Mouse (Mus musculus): ENCODE measurements around the gene Pax3.

Pax3 gene

GRCm38 (mm10) chr1:78196751-78197311, at the start of gene Pax3:
Pax3 (minus strand) TSS chr1:78197134.
- DNase-seq (ENCODE audit: low spot score) = no peak

- no peak for DNase-seq (ENCODE audit: low spot score)
Observed at GRCm38 (mm10) chr1:78234306-78234705, 37.4 kb upstream of the Pax3 start.

- no peak for DNase-seq (ENCODE audit: low spot score)
Observed at GRCm38 (mm10) chr1:78231901-78232546, 35.1 kb upstream of the Pax3 start.

DNA sequence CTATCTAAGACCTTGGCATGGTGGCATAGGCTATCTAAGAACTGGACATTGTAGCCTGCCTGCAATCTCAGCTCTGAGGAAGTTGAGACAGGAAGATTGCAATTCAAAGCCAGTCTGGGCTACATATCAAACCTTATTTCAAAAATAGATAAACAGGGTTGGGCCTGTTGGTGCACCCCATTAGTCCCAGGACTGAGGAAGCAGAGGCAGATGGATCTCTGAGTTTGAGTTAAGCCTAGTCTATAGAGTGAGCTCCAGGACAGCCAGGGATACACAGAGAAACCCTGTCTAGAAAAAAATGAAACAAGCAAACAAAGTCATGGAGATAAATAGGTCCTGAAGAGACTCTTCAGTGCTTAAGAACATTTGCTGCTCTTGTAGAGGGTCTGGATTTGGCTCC, 32.9 kb upstream of the Pax3 start:
- DNase-seq (ENCODE audit: low spot score) = no peak

GRCm38 (mm10) chr1:78228771-78229170, 31.8 kb upstream of the Pax3 start:
- DNase-seq (ENCODE audit: low spot score) = peak; percentile 15

GRCm38 (mm10) chr1:78218057-78218780, 21.3 kb upstream of the Pax3 start:
- no peak for DNase-seq (ENCODE audit: low spot score)

GRCm38 (mm10) chr1:78217151-78218034, 20.5 kb upstream of the Pax3 start:
- DNase-seq (ENCODE audit: low spot score) = no peak

GRCm38 (mm10) chr1:78216509-78217141, 19.7 kb upstream of the Pax3 start:
- DNase-seq (ENCODE audit: low spot score) = no peak

GRCm38 (mm10) chr1:78215749-78216508, 19.0 kb upstream of the Pax3 start:
- DNase-seq (ENCODE audit: low spot score) = no peak

DNA sequence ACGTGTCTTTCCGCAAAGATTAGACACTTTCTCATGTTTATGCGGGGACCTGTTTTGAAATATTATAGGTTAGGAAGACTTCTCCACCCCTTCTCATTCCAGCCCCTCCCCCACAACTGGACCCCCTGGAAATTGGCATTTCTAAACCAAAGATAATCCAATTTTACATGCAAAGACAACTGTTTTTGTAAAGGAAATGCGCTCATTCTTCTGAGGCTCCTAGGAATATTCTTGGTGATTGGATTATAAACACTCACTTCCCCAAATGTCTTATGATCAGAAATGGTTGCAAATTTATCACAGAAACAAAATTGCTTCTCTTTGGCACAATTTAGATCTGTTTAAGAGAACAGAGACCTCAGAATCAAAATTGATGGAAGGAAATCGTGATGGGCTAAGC, 14.1 kb upstream of the Pax3 start:
- no peak for DNase-seq (ENCODE audit: low spot score)

DNA sequence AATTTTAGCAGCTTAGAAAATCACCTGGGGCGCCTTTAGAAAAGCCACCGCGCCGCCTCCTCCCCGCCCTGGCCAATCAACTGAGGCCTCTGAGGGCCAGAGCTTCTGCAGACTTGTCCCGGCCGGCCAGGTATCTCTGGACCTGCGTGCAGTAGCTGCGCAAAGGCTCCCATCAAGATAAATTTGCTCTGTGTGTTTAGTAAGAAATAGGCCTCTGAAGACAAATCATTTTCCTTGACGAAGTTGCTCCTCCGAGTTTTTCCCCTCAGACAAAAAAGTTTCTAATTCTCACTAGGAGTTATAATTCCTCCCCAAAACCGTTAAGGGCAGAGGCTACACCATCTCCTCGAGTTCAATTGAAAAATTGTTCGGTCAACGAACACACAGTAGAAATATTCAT, 13.6 kb upstream of the Pax3 start:
- DNase-seq (ENCODE audit: low spot score) = no peak

GRCm38 (mm10) chr1:78208281-78208814, 11.4 kb upstream of the Pax3 start:
- no peak for DNase-seq (ENCODE audit: low spot score)

- DNase-seq (ENCODE audit: low spot score) = no peak
Observed at GRCm38 (mm10) chr1:78204341-78204740, 7.4 kb upstream of the Pax3 start.

GRCm38 (mm10) chr1:78203622-78204211, 6.8 kb upstream of the Pax3 start:
- no peak for DNase-seq (ENCODE audit: low spot score)

DNA sequence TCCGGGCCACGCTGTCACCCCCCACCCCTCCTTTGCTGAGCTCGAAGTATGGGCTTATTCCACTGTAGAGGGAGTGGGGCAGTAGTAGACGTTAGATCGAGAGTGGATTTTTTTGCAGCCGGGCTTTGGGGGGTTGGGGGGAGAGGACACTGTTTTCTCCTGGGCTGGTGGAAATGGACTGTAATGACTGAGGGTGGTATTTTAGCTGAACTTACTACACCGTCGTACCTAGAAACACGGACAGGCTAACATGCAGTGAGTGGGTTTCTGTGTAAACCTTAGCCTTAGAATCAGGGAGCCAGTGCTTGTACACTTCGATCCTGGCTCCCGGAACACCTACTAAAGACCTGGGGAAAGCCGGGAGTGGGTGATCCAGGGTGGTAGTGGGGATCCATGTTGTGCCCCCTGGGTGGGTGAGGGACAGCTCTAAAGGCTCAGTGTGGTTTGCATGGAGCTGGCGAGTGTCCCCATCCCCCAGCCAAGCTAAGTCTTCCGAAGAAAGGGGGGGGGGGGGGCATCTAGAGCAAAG, 6.2 kb upstream of the Pax3 start:
- no peak for DNase-seq (ENCODE audit: low spot score)

- DNase-seq (ENCODE audit: low spot score) = no peak
Observed at GRCm38 (mm10) chr1:78202466-78203085, 5.6 kb upstream of the Pax3 start.

GRCm38 (mm10) chr1:78201251-78202010, 4.5 kb upstream of the Pax3 start:
- no peak for DNase-seq (ENCODE audit: low spot score)

- no peak for DNase-seq (ENCODE audit: low spot score)
Observed at GRCm38 (mm10) chr1:78200191-78200590, 3.3 kb upstream of the Pax3 start.

DNA sequence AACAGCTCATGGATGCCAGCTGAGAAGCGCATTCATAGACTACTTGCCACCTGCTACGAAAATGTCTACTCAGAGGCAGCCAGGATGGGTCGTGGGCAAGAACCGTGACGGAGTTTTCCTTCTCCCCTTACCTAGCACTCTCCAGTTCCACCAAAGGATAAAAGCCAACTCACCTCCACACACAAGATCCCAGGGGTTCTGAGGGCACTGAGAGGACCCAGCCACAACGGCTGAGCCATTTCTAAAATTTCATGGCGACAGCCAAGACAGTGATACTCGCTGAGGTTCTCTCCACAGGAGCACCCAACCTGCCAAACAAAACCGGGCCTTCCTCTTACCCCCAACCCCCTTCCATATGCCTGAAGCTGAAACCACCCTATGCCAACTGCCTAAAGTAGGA, 2.3 kb upstream of the Pax3 start:
- DNase-seq (ENCODE audit: low spot score) = no peak

Data from layer of hippocampus, adult 11-12 months (tissue).